Mouse (Mus musculus) erythroblast, embryonic 14.5 days (primary cell): ENCODE results near the gene Sigmar1. TPM values are rescaled to one million over a fixed set of nuclear protein-coding genes. Genes with fewer than 3 reads are reported as not detected.

ENCODE experiments used
- H3K27me3 ChIP-seq: 2 replicates; pipeline ENCODE4 v1.6.1; 2012; ENCODE audit warnings: inconsistent platforms; ENCODE audit not compliant: control insufficient read depth
- H3K36me3 ChIP-seq: 2 replicates; pipeline ENCODE4 v1.6.1; 2012; ENCODE audit warnings: mild to moderate bottlenecking, inconsistent platforms; ENCODE audit not compliant: control insufficient read depth
- H3K4me1 ChIP-seq: 2 replicates; pipeline ENCODE4 v1.6.1; 2012; ENCODE audit warnings: inconsistent platforms; ENCODE audit not compliant: control insufficient read depth
- H3K4me3 ChIP-seq: replicated peaks from 2 replicates; pipeline ENCODE3; 2012; ENCODE audit warnings: moderate library complexity, mild to moderate bottlenecking, inconsistent platforms
- H3K9me3 ChIP-seq: 2 replicates; pipeline ENCODE4 v1.6.1; 2012; ENCODE audit warnings: low read length, inconsistent platforms, mixed read lengths; ENCODE audit not compliant: control insufficient read depth
- GATA1 ChIP-seq: IDR thresholded peaks from 2 replicates; pipeline ENCODE4 v1.6.1; 2012; ENCODE audit warnings: low read length, inconsistent platforms, mixed read lengths
- TAL1 ChIP-seq: IDR thresholded peaks from 3 replicates; pipeline ENCODE4 v1.6.1; 2012; ENCODE audit warnings: low read length, inconsistent platforms, mixed read lengths
- polyA plus RNA-seq: library from polyadenylated mRNA; stranded (reverse); fragments of >175 nt; gene quantifications from 2 replicates; pipeline ENCODE4 v1.2.3, GENCODE M21; 2012

Sigmar1 gene
- polyA plus RNA-seq, 1 experiment, result 1.1 TPM

- H3K4me1 ChIP-seq, result peaks cover 23% of the 10 kb centered on the region
- peak within 1 kb of the TSS; percentile 82 for H3K4me3 ChIP-seq
- peaks cover 19% of the 10 kb centered on the region for H3K36me3 ChIP-seq
- no peaks in the 10 kb centered on the region for H3K9me3 ChIP-seq
- TF ChIP-seq GATA1 (no peak), TAL1 (no peak)
- H3K27me3 ChIP-seq, result no peaks in the 10 kb centered on the region
Observed at GRCm38 (mm10) chr4:41754797-41755337, 1.1 kb downstream of the Sigmar1 start, which contains the start of gene Galt. TSS of gene Galt (plus strand) at chr4:41755228.

GRCm38 (mm10) chr4:41745021-41745420 lies 10.9 kb downstream of the Sigmar1 start:
- TF ChIP-seq GATA1 (no peak), TAL1 (no peak)
- H3K27me3 ChIP-seq, result no peaks in the 10 kb centered on the region
- H3K9me3 ChIP-seq, result peaks cover 8% of the 10 kb centered on the region
- H3K4me1 ChIP-seq, result peaks cover 15% of the 10 kb centered on the region
- no peak overlapping the region for H3K4me3 ChIP-seq
- H3K36me3 ChIP-seq, result no peaks in the 10 kb centered on the region

DNA sequence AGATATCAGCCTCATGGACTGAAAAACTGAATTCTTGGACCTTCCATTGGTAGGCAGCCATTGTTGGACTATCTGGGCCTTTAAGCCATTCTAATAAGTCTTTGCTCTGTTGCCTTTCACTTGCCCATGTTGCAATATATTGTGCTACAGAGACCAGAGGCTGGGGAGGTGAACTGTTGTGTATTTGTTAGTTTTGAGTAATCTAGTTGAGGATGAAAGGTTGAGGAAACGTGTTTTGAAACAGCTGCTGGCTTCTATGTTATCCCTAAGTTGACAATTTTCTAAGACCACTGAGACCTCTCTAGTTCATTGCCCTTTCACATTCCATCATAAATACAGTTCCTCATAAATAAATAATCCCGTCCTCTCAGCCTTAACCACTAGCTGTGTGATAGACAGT lies 11.8 kb downstream of the Sigmar1 start:
- no peaks in the 10 kb centered on the region for H3K27me3 ChIP-seq
- no peak overlapping the region for H3K4me3 ChIP-seq
- peaks cover 8% of the 10 kb centered on the region for H3K9me3 ChIP-seq
- H3K4me1 ChIP-seq, result peaks cover 22% of the 10 kb centered on the region
- TF ChIP-seq GATA1 (no peak), TAL1 (no peak)
- peaks cover 5% of the 10 kb centered on the region for H3K36me3 ChIP-seq

DNA sequence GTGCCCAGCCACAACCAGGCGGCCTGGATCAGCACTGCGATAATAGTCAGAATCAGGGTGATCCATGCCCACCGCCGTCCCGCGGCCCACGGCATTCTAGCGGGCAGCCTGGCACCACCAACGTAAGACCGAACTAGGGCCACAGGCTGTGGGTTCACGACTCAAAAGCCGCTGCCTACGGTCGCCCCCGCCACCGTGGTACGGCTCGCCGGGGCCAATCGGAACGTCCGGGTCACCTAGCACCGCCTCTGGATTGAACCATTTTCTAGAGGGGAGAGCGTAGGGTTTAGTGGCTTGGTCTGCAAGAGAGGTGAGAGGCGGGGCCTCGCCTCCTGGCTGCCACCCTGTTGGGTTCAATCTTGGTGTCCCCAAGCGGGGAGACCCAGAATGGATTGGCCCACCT lies 14.8 kb downstream of the Sigmar1 start:
- H3K9me3 ChIP-seq, result peaks cover under 1% of the 10 kb centered on the region; the same call in 1 of the 2 replicates
- H3K4me1 ChIP-seq, result peaks cover 27% of the 10 kb centered on the region
- peak overlapping the region; percentile 80 for H3K4me3 ChIP-seq
- H3K27me3 ChIP-seq, result no peaks in the 10 kb centered on the region
- H3K36me3 ChIP-seq, result peaks cover 12% of the 10 kb centered on the region
- TF ChIP-seq TAL1 (no peak), GATA1 (no peak)

DNA sequence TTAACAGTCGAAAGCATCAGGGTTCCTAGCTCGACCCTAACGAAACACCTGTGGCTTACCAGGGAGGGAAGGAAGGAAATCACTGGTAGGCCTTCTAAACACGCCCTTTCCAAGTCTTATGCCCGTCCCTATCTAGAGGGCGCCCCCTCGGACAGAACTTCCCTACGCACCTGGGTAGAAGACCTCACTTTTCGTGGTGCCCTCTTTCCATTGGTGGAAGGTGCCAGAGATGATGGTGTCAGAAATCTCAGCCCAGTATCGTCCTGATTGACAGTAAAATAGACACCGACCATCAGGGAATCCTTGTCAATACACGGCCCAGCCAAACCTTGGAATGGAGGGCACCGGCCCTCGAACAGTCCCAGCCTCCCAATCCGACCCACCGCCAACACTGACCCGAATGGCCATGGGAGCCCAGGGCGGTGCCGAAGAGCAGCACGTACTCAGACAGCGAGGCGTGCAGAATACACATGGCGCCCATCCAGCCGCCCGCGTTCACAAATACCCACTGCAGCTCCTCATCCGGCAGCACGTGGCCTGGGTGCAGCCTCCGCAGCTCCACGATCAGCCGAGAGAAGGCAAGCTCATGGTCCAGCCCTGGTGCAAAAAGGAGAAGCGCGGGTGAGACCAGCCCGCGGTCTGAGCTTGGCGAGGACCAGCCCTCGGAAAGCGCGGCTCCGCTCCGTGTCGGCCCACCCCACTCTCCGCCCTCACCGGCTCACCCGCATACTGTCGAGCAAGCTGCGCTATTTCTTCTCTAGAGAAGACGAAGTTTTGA lies 15.4 kb downstream of the Sigmar1 start:
- peaks cover 27% of the 10 kb centered on the region for H3K4me1 ChIP-seq
- peaks cover 12% of the 10 kb centered on the region for H3K36me3 ChIP-seq
- TF ChIP-seq GATA1 (no peak), TAL1 (no peak)
- peaks cover 1% of the 10 kb centered on the region; the same call in 1 of the 2 replicates for H3K27me3 ChIP-seq
- no peaks in the 10 kb centered on the region for H3K9me3 ChIP-seq
- peak overlapping the region; percentile 80 for H3K4me3 ChIP-seq

DNA sequence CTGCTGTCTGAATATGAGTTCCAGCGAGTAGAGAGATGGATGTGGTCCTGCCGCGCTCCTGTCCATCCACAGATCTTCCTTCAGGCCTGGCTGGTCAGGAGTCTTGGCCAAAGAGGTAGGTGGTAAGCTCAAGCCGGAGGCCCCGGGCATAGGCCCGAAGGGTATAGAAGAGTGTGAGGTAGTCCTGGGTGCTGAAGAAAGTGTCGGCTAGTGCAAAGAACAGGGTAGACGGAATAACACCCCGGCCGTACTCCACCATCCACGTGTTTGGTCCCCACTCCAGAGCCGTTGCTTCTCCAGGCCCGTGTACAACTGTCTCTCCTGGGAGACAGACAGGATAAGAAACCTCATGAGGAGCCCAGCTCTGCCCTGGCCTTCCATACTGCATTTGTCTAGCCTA lies 16.7 kb downstream of the Sigmar1 start:
- H3K27me3 ChIP-seq, result peaks cover 8% of the 10 kb centered on the region
- no peak overlapping the region for H3K4me3 ChIP-seq
- TF ChIP-seq GATA1 (no peak), TAL1 (no peak)
- peaks cover 12% of the 10 kb centered on the region for H3K36me3 ChIP-seq
- peaks cover 27% of the 10 kb centered on the region for H3K4me1 ChIP-seq
- no peaks in the 10 kb centered on the region for H3K9me3 ChIP-seq

DNA sequence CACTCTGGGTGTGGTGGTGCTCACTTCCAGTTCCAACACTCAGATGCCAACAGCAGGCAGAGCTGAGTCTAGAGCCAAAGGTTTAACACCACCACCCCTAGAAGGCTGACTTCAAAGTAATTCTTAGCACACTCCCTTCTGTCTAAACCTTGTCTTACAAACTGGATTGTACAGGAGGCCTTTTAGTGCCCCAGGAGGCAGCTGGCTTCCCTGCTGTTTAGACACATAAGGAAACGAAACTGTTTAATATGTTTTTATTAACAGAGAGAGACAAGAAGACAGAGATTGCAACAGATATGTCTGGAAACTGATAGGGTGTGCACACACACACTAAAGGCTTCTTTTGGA lies 17.7 kb downstream of the Sigmar1 start:
- Histone ChIP-seq H3K4me1 (peaks cover 27% of the 10 kb centered on the region), H3K27me3 (peaks cover 16% of the 10 kb centered on the region), H3K9me3 (no peaks in the 10 kb centered on the region), H3K36me3 (peaks cover 12% of the 10 kb centered on the region), H3K4me3 (no peak overlapping the region)
- TF ChIP-seq GATA1 (no peak), TAL1 (no peak)

GRCm38 (mm10) chr4:41737602-41738255 lies 18.2 kb downstream of the Sigmar1 start:
- Histone ChIP-seq H3K4me1 (peaks cover 27% of the 10 kb centered on the region), H3K36me3 (peaks cover 12% of the 10 kb centered on the region), H3K9me3 (no peaks in the 10 kb centered on the region), H3K27me3 (peaks cover 21% of the 10 kb centered on the region), H3K4me3 (no peak overlapping the region)
- TF ChIP-seq GATA1 (no peak), TAL1 (no peak)
